Mouse (Mus musculus): ENCODE data around the gene Mas1. TPM values are rescaled to one million over a fixed set of nuclear protein-coding genes. Genes with fewer than 3 reads are reported as not detected.

Mas1 gene
- total and polyA plus RNA-seq, 3 experiments, result not detected

GRCm38 (mm10) chr17:12872275-12873028 lies 4.5 kb upstream of the Mas1 start:
- TF ChIP-seq MEF2A (IDR thresholded peaks at IDR 0.05; ENCODE audit: extremely low read depth, insufficient replicate concordance, low read depth, low read length, poor library complexity, severe bottlenecking) (no peak), SIN3A (IDR thresholded peaks at IDR 0.05; ENCODE audit: low read length) (no peak), RCOR1 (IDR thresholded peaks at IDR 0.05; ENCODE audit: low read depth, low read length) (no peak), UBTF (IDR thresholded peaks at IDR 0.05; ENCODE audit: borderline replicate concordance, insufficient read depth, low read depth, low read length) (no peak), CTCF (IDR thresholded peaks at IDR 0.05 in 2 of 3, conservative IDR thresholded peaks at IDR 0.05 in 1 of 3; ENCODE audit: control insufficient read depth in 1 of 3, insufficient read depth in 1 of 3, low read depth in 2 of 3, low read length in 3 of 3, poor library complexity in 1 of 3, severe bottlenecking in 1 of 3) (no peak), MAZ (IDR thresholded peaks at IDR 0.05; ENCODE audit: low read depth, low read length) (no peak), BHLHE40 (IDR thresholded peaks at IDR 0.05; ENCODE audit: borderline replicate concordance, low read depth, low read length) (no peak), MAX (IDR thresholded peaks at IDR 0.05; ENCODE audit: low read length) (no peak)
- H3K79me2 ChIP-seq (ENCODE audit: control insufficient read depth, insufficient read depth, low read length, poor library complexity), result no peaks in the 10 kb centered on the region
- H3K4me3 ChIP-seq (ENCODE audit: control insufficient read depth in 1 of 2, insufficient read depth in 1 of 2, low read depth in 2 of 2, low read length in 2 of 2), result no peak overlapping the region
- no peak overlapping the region for H3K27ac ChIP-seq (ENCODE audit: control insufficient read depth, low read depth, low read length)
- no peaks in the 10 kb centered on the region for H3K9me3 ChIP-seq (replicated peaks; ENCODE audit: insufficient read depth, low read length)
- peaks cover 0 to 4% of the 10 kb centered on the region in 2 experiments; a peak in 1 of 4 replicates for H3K4me1 ChIP-seq (ENCODE audit: control insufficient read depth in 1 of 2, insufficient read depth in 2 of 2, low read length in 2 of 2)
- H3K9ac ChIP-seq (ENCODE audit: control insufficient read depth, low read depth, low read length, poor library complexity, severe bottlenecking), result no peak overlapping the region
- peaks cover 0 to 2% of the 10 kb centered on the region in 2 experiments; a peak in 2 of 4 replicates for H3K27me3 ChIP-seq (ENCODE audit: control insufficient read depth in 1 of 2, insufficient read depth in 2 of 2, low read length in 2 of 2)
- no peak for DNase-seq (ENCODE audit: low read depth, low spot score)
- peaks cover 0 to 2% of the 10 kb centered on the region in 2 experiments; a peak in 1 of 4 replicates for H3K36me3 ChIP-seq (ENCODE audit: control insufficient read depth in 1 of 2, insufficient read depth in 2 of 2, low read length in 2 of 2)

GRCm38 (mm10) chr17:12868640-12869039 lies 697 bp upstream of the Mas1 start:
- no peaks in the 10 kb centered on the region for H3K4me1 ChIP-seq (ENCODE audit: control insufficient read depth in 1 of 2, insufficient read depth in 2 of 2, low read length in 2 of 2)
- no peak for TF ChIP-seq JUND (IDR thresholded peaks at IDR 0.05; ENCODE audit: low read depth, low read length)
- no peak for TF ChIP-seq MAX (IDR thresholded peaks at IDR 0.05; ENCODE audit: low read length)
- TF ChIP-seq NRF1 (IDR thresholded peaks at IDR 0.05; ENCODE audit: insufficient read depth, low read depth, low read length, poor library complexity, severe bottlenecking), result no peak
- no peak for TF ChIP-seq USF2 (IDR thresholded peaks at IDR 0.05; ENCODE audit: borderline replicate concordance in 1 of 2, insufficient read depth in 1 of 2, low read depth in 1 of 2, low read length in 2 of 2)
- TF ChIP-seq GABPA (IDR thresholded peaks at IDR 0.05; ENCODE audit: low read depth, low read length), result no peak
- TF ChIP-seq BHLHE40 (IDR thresholded peaks at IDR 0.05; ENCODE audit: borderline replicate concordance, low read depth, low read length), result no peak
- no peak for TF ChIP-seq SIN3A (IDR thresholded peaks at IDR 0.05; ENCODE audit: low read length)

More at GRCm38 (mm10) chr17:12868640-12869039, 697 bp upstream of the Mas1 start:
- Histone ChIP-seq H3K79me2 (ENCODE audit: control insufficient read depth, insufficient read depth, low read length, poor library complexity) (no peaks in the 10 kb centered on the region), H3K4me3 (ENCODE audit: control insufficient read depth in 1 of 2, insufficient read depth in 1 of 2, low read depth in 2 of 2, low read length in 2 of 2) (no peak overlapping the region), H3K27ac (ENCODE audit: control insufficient read depth, low read depth, low read length) (no peak overlapping the region), H3K9me3 (replicated peaks; ENCODE audit: insufficient read depth, low read length) (no peaks in the 10 kb centered on the region), H3K27me3 (ENCODE audit: control insufficient read depth in 1 of 2, insufficient read depth in 2 of 2, low read length in 2 of 2) (peaks cover 0 to 2% of the 10 kb centered on the region in 2 experiments; a peak in 2 of 4 replicates), H3K9ac (ENCODE audit: control insufficient read depth, low read depth, low read length, poor library complexity, severe bottlenecking) (no peak overlapping the region), H3K36me3 (ENCODE audit: control insufficient read depth in 1 of 2, insufficient read depth in 2 of 2, low read length in 2 of 2) (no peaks in the 10 kb centered on the region)
- no peak for DNase-seq (ENCODE audit: low read depth, low spot score)
